Mouse (Mus musculus): Measurements from ENCODE around the gene E130114P18Rik.

DNA sequence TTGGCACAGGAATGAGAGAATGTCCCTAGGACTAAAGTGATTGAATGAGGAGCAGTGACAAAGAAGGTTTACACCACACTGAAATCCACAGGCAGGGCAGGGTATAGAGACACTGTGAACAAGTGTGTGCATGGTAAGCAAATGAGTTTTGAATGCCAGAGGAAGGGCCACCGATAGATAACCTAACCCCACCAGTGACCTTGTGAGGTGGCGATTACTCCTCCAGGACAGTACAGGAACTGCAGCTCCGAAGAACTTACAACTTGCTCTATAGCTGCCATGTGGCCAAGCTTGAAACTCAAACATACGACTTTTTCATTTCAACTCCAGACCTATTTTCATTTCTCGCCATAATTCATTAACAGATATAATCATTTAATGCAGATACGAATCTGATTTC lies 114.0 kb downstream of the E130114P18Rik start:
- no peak for TF ChIP-seq POLR2A (IDR thresholded peaks at IDR 0.05; ENCODE audit: control insufficient read depth, low read depth, low read length)
- TF ChIP-seq CTCF (IDR thresholded peaks at IDR 0.05; ENCODE audit: control insufficient read depth, insufficient read depth, insufficient replicate concordance, low read depth, low read length), result no peak
